Mouse (Mus musculus) ES-Bruce4 (cell line): Measurements from ENCODE around the gene Card10.
A peak's percentile ranks its signal among the peaks of the same experiment; 100 is the strongest.

ENCODE experiments used
- CTCF ChIP-seq: IDR thresholded peaks from one replicate; pipeline ENCODE4 v1.8.1; 2011; ENCODE audit warnings: low read depth, low read length
- EP300 ChIP-seq: IDR thresholded peaks from 2 replicates; pipeline ENCODE4 v1.6.1; 2011; ENCODE audit warnings: low read depth, low read length; ENCODE audit not compliant: insufficient read depth
- POLR2A ChIP-seq: IDR thresholded peaks from one replicate; pipeline ENCODE4 v1.8.1; 2011; ENCODE audit warnings: low read length; ENCODE audit not compliant: insufficient read depth

- TF ChIP-seq POLR2A (no peak), CTCF (no peak), EP300 (peak; percentile 76; the same call in 1 of the 2 replicates)
Observed at GRCm38 (mm10) chr15:78804326-78804725, 1.5 kb upstream of the Card10 start.
